Mouse (Mus musculus) liver, embryonic 15.5 days (tissue): ENCODE data around the gene Catsperd. TPM values are rescaled to one million over a fixed set of nuclear protein-coding genes. Genes with fewer than 3 reads are reported as not detected.
"Not testable (repeated sequence)": the region's sequence is repeated elsewhere in the genome, so short reads cannot be mapped to it uniquely, and the experiment has no call there.

Experiments used
- ATAC-seq: fragments of 200-750 bp; cut with Nextera tagmentation; 2 replicates; pipeline ENCODE4 v1.8.0; 2017; ENCODE audit warnings: moderate number of reproducible peaks, mild to moderate bottlenecking, moderate library complexity; ENCODE audit not compliant: insufficient read depth
- H3K27ac ChIP-seq: fragments of 300-500 bp; sonication (generic); replicated peaks from 2 replicates; pipeline ENCODE4 v1.5.1; 2015; ENCODE audit warnings: mild to moderate bottlenecking, inconsistent platforms
- H3K27me3 ChIP-seq: fragments of 300-500 bp; sonication (generic); 2 replicates; pipeline ENCODE4 v1.6.1; 2015; ENCODE audit warnings: mild to moderate bottlenecking, inconsistent platforms
- H3K36me3 ChIP-seq: fragments of 300-500 bp; sonication (generic); replicated peaks from 2 replicates; pipeline ENCODE4 v1.6.1; 2015; ENCODE audit warnings: moderate library complexity, mild to moderate bottlenecking, inconsistent platforms
- H3K4me1 ChIP-seq: fragments of 300-500 bp; sonication (generic); replicated peaks from 2 replicates; pipeline ENCODE4 v1.6.1; 2015; ENCODE audit warnings: inconsistent platforms
- H3K4me2 ChIP-seq: fragments of 300-500 bp; sonication (generic); 2 replicates; pipeline ENCODE4 v1.6.1; 2015; ENCODE audit warnings: moderate library complexity, mild to moderate bottlenecking, inconsistent platforms
- H3K4me3 ChIP-seq: fragments of 300-500 bp; sonication (generic); replicated peaks from 2 replicates; pipeline ENCODE4 v1.5.1; 2015; ENCODE audit warnings: mild to moderate bottlenecking, inconsistent platforms
- H3K9ac ChIP-seq: fragments of 300-500 bp; sonication (generic); 2 replicates; pipeline ENCODE4 v1.6.1; 2015; ENCODE audit warnings: moderate library complexity, mild to moderate bottlenecking, inconsistent platforms
- H3K9me3 ChIP-seq: fragments of 300-500 bp; sonication (generic); replicated peaks from 2 replicates; pipeline ENCODE4 v1.6.1; 2016; ENCODE audit warnings: inconsistent platforms
- WGBS: fragments of 180-500 bp; shearing (Covaris S2); methylation state at CpG from one replicate; pipeline ENCODE4 v1.1.7; 2015; ENCODE audit warnings: mixed read lengths; ENCODE audit not compliant: insufficient replicate concordance; 5-methylcytosine and 5-hydroxymethylcytosine counted together
- polyA plus RNA-seq: library from polyadenylated mRNA; unstranded; fragments of >200 nt; fragmentation: Nextera tagmentation; extraction: Ambion mirVana; gene quantifications from 2 replicates; pipeline ENCODE4 v1.2.1, GENCODE M21; 2015

The Catsperd gene
- polyA plus RNA-seq, 1 experiment from 2014 or later = 0.44 TPM

DNA sequence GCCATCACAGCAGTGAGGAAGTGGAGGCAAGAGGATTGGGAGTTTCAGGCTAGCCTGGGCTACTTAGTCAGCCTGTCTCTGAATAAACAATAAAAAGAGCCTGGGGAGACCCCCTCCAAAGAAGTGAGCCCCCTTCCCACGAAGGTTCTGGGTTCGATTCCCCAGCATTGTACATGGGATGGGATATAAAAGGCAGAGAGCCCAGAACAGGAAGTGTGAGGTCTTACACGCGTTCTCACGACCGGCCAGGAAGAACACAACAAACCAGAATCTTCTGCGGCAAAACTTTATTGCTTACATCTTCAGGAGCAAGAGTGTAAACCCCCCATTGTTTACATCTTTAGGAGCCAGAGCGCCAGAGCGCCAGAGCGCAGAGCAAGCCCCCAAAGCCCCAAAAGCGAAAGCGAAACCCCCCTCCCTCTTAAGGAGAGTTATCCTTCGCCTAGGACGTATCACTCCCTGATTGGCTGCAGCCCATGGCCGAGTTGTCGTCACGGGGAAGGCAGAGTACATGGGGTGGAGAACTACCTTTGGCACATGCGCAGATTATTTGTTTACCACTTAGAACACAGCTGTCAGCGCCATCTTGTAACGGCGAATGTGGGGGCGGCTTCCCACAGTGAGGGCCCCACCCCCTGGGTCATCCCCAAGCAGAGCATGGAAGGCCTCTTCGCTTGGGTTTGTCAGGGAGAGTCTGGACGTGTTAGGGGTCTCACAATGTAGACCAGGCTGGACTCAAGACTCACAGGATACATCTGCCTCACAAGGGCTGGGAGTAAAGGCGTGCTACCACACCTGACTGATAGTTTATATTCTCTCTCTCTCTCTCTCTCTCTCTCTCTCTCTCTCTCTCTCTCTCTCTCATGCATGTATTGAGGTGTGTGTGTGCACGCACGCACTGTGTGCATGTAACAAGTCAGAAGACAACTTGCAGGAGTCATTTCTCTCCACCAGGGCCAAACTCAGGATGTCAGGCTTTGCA is 2.1 kb downstream of the Catsperd start:
- not testable (repeated sequence) for H3K4me2 ChIP-seq, ATAC-seq, H3K9me3 ChIP-seq, H3K36me3 ChIP-seq, H3K9ac ChIP-seq, H3K27ac ChIP-seq, H3K4me3 ChIP-seq
- Histone ChIP-seq H3K4me1 (peaks cover 28% of the 10 kb centered on the region), H3K27me3 (peaks cover 11% of the 10 kb centered on the region)
- WGBS = 72% methylated on average over 27 of the region's 27 CpGs

DNA sequence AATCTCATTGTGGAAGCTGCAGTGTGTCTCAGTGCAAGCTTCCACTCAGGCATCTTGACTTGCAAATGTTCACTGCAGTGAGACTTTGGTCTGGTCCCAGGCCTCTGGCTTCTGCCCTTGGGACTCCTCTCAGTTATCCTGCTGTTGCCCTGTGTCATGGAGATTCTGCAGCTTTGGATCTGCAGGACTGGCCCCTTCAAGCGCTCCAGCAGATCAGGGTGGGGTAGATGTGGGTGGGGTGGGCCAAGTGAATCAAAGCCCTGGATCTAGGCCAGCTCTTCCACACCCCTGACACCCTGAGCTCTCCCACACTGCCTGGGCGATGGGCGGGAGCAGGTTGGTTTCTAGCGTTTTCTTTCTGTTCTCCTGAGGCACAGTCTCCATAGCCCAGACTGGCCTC is 3.9 kb downstream of the Catsperd start:
- Histone ChIP-seq H3K4me3 (no peak overlapping the region), H3K36me3 (no peaks in the 10 kb centered on the region), H3K27me3 (peaks cover 15% of the 10 kb centered on the region), H3K4me1 (peaks cover 13% of the 10 kb centered on the region), H3K9ac (no peak overlapping the region), H3K9me3 (no peaks in the 10 kb centered on the region), H3K4me2 (no peak overlapping the region), H3K27ac (no peak overlapping the region)
- 44% methylated on average over 4 of the region's 4 CpGs for WGBS
- no peak for ATAC-seq

GRCm38 (mm10) chr17:56634023-56634422 is 6.1 kb downstream of the Catsperd start:
- Histone ChIP-seq H3K9ac (no peak overlapping the region), H3K4me2 (no peak overlapping the region), H3K27me3 (peaks cover 4% of the 10 kb centered on the region; the same call in 1 of the 2 replicates), H3K4me1 (no peaks in the 10 kb centered on the region), H3K4me3 (no peak overlapping the region), H3K27ac (no peak overlapping the region), H3K36me3 (no peaks in the 10 kb centered on the region), H3K9me3 (no peaks in the 10 kb centered on the region)
- WGBS = 49% methylated on average over 6 of the region's 6 CpGs
- no peak for ATAC-seq

GRCm38 (mm10) chr17:56643237-56643636 is 15.3 kb downstream of the Catsperd start:
- H3K27ac ChIP-seq = no peak overlapping the region
- no peak overlapping the region for H3K4me2 ChIP-seq
- ATAC-seq = no peak
- H3K9me3 ChIP-seq = no peaks in the 10 kb centered on the region
- peaks cover 3% of the 10 kb centered on the region; the same call in 1 of the 2 replicates for H3K27me3 ChIP-seq
- no peaks in the 10 kb centered on the region for H3K36me3 ChIP-seq
- no peaks in the 10 kb centered on the region for H3K4me1 ChIP-seq
- no peak overlapping the region for H3K9ac ChIP-seq
- whole genome bisulfite sequencing = 57% methylated on average over 4 of the region's 4 CpGs
- no peak overlapping the region for H3K4me3 ChIP-seq

DNA sequence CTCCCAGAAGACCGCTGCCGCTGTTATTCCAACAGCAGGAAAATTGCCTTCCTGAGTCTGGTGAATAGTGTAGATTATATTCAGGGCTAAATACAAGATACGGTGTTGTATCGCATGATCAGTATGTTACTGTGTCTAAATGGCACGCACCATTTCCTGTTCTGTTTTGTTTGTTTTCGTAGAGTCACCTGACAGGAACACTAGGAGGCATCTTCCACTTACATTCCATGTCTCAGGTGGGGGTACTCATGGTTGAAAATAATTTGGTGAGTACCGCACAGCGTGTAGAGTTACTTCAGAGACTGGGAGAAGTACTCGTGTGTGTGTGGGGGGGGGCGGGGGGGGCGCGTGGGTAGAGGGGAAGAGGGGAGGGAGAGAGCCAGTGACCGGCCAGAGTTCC is 19.6 kb downstream of the Catsperd start:
- H3K27me3 ChIP-seq = peaks cover 3% of the 10 kb centered on the region; the same call in 1 of the 2 replicates
- whole genome bisulfite sequencing = 47% methylated on average over 10 of the region's 13 CpGs
- peaks cover 3% of the 10 kb centered on the region; the same call in 1 of the 2 replicates for H3K4me1 ChIP-seq
- no peak overlapping the region for H3K4me3 ChIP-seq
- no peak overlapping the region for H3K4me2 ChIP-seq
- H3K9ac ChIP-seq = no peak overlapping the region
- no peak for ATAC-seq
- no peaks in the 10 kb centered on the region for H3K9me3 ChIP-seq
- no peaks in the 10 kb centered on the region for H3K36me3 ChIP-seq
- no peak overlapping the region for H3K27ac ChIP-seq

DNA sequence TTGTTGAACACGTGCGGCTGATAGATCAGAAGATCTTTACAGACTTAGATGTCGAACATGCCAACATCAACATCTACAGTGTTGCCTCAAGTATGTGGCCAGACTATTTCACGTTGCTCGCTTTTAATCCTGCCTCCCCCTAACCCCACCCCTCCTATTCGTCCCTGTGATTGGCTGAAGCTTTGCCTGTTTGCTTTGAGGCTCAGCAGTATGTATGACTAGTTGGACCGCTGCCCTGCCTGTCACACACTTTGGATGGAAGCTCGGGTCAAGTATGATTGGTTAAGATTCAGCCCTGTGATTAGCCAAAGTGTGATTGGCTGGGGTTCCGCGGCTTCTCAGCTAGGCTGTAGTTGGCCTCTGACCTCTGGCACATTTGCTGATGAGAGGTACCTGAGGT is 23.9 kb downstream of the Catsperd start:
- H3K27ac ChIP-seq = no peak overlapping the region
- peaks cover 3% of the 10 kb centered on the region; the same call in 1 of the 2 replicates for H3K27me3 ChIP-seq
- no peak overlapping the region for H3K9ac ChIP-seq
- no peaks in the 10 kb centered on the region for H3K9me3 ChIP-seq
- H3K36me3 ChIP-seq = no peaks in the 10 kb centered on the region
- ATAC-seq = peak; percentile 66
- peaks cover 11% of the 10 kb centered on the region; the same call in 1 of the 2 replicates for H3K4me1 ChIP-seq
- WGBS = 28% methylated on average over 10 of the region's 10 CpGs
- H3K4me2 ChIP-seq = no peak overlapping the region
- H3K4me3 ChIP-seq = no peak overlapping the region

DNA sequence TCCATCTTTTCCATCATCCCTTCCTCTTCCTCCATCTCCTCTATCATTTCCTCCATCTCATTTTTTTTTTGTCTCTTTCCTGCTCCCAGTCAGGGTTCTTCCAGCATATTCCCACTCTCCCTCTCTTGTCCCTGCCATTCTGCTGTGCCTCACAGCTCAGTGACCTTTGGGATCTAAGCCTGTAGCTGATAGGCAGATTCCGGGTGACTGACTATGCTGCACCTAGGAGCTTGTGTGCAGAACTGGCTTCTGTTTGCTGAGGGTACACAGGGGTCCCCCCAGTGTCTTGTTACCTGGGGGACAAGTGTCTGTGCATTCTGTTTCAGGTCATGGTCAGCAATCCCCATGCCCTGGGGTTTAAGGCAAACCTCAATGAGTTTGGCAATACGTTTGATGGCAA is 26.8 kb downstream of the Catsperd start:
- ATAC-seq = no peak
- H3K4me3 ChIP-seq = no peak overlapping the region
- no peaks in the 10 kb centered on the region for H3K27me3 ChIP-seq
- H3K4me1 ChIP-seq = peaks cover 11% of the 10 kb centered on the region; the same call in 1 of the 2 replicates
- H3K4me2 ChIP-seq = no peak overlapping the region
- WGBS = 33% methylated on average over 2 of the region's 2 CpGs
- H3K36me3 ChIP-seq = no peaks in the 10 kb centered on the region
- H3K9ac ChIP-seq = no peak overlapping the region
- no peak overlapping the region for H3K27ac ChIP-seq
- H3K9me3 ChIP-seq = no peaks in the 10 kb centered on the region

DNA sequence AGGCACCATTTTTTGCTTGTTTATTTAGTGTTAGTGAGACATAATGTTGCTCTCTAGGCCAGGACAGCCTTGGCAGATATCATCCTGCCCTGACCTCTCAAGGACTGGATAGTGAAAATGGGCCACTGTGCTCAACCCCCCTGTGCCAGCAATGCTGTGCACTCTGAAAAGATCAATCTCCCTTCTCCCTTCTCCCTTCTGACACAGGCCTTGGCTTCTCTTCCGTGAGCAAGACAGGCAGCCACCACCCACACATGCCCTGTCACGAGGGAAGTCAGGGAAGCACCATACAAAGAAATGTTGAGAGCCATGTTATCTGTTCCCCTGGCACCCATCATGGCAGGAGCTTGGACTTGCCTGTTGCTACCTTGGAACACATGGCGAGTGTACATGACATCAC is 27.4 kb downstream of the Catsperd start:
- Histone ChIP-seq H3K4me2 (no peak overlapping the region), H3K4me1 (peaks cover 11% of the 10 kb centered on the region; the same call in 1 of the 2 replicates), H3K9me3 (no peaks in the 10 kb centered on the region), H3K4me3 (no peak overlapping the region), H3K36me3 (no peaks in the 10 kb centered on the region), H3K27me3 (peaks cover 3% of the 10 kb centered on the region; the same call in 1 of the 2 replicates), H3K27ac (no peak overlapping the region), H3K9ac (no peak overlapping the region)
- no peak for ATAC-seq
- 53% methylated on average over 3 of the region's 3 CpGs for WGBS

GRCm38 (mm10) chr17:56656171-56656570 is 28.2 kb downstream of the Catsperd start:
- H3K4me1 ChIP-seq = peaks cover 11% of the 10 kb centered on the region; the same call in 1 of the 2 replicates
- no peak for ATAC-seq
- no peak overlapping the region for H3K9ac ChIP-seq
- H3K36me3 ChIP-seq = no peaks in the 10 kb centered on the region
- no peak overlapping the region for H3K4me2 ChIP-seq
- no peaks in the 10 kb centered on the region for H3K9me3 ChIP-seq
- H3K4me3 ChIP-seq = no peak overlapping the region
- H3K27me3 ChIP-seq = peaks cover 8% of the 10 kb centered on the region; the same call in 1 of the 2 replicates
- WGBS = 65% methylated on average over 6 of the region's 6 CpGs
- H3K27ac ChIP-seq = no peak overlapping the region

- Histone ChIP-seq H3K27ac (no peak overlapping the region), H3K4me2 (no peak overlapping the region), H3K4me1 (peaks cover 12% of the 10 kb centered on the region), H3K36me3 (no peaks in the 10 kb centered on the region), H3K9ac (no peak overlapping the region), H3K4me3 (no peak overlapping the region), H3K27me3 (peaks cover 55% of the 10 kb centered on the region), H3K9me3 (no peaks in the 10 kb centered on the region)
- ATAC-seq = no peak
- WGBS = 49% methylated on average over 3 of the region's 3 CpGs
Measured at GRCm38 (mm10) chr17:56663659-56664058, 35.7 kb downstream of the Catsperd start.

GRCm38 (mm10) chr17:56664333-56664732 is 36.4 kb downstream of the Catsperd start:
- Histone ChIP-seq H3K27me3 (peaks cover 61% of the 10 kb centered on the region), H3K36me3 (no peaks in the 10 kb centered on the region), H3K4me2 (no peak overlapping the region), H3K27ac (no peak overlapping the region), H3K9ac (no peak overlapping the region), H3K4me1 (peaks cover 17% of the 10 kb centered on the region), H3K9me3 (no peaks in the 10 kb centered on the region), H3K4me3 (no peak overlapping the region)
- WGBS = 22% methylated on average over 10 of the region's 10 CpGs
- no peak for ATAC-seq
